Mouse (Mus musculus) bone marrow, adult 2 months (tissue): ENCODE data around the gene Gm5916. TPM values are rescaled to one million over a fixed set of nuclear protein-coding genes. Genes with fewer than 3 reads are reported as not detected.

Experiments used
- H3K27ac ChIP-seq: fragments of 200-500 bp; 2 replicates; pipeline ENCODE4 v1.5.1; 2012; ENCODE audit warnings: low read depth, mild to moderate bottlenecking, control low read depth, inconsistent platforms, low read length; ENCODE audit not compliant: control insufficient read depth, poor library complexity, insufficient read depth
- H3K4me1 ChIP-seq: fragments of 200-500 bp; 2 replicates; pipeline ENCODE4 v1.6.1; 2011; ENCODE audit warnings: low read length; ENCODE audit not compliant: control insufficient read depth, insufficient read depth
- H3K4me3 ChIP-seq: fragments of 200-500 bp; replicated peaks from 2 replicates; pipeline ENCODE3; 2011; ENCODE audit warnings: mild to moderate bottlenecking, low read depth, low read length, control low read depth; ENCODE audit not compliant: control insufficient read depth
- CTCF ChIP-seq: fragments of 200-500 bp; IDR thresholded peaks from 2 replicates; pipeline ENCODE4 v1.5.1; 2011; ENCODE audit warnings: low read length, control low read depth; ENCODE audit not compliant: control insufficient read depth, insufficient read depth
- POLR2A ChIP-seq: fragments of 200-500 bp; IDR thresholded peaks from 2 replicates; pipeline ENCODE4 v1.6.1; 2011; ENCODE audit warnings: low read depth, mild to moderate bottlenecking, control low read depth, low read length, borderline replicate concordance; ENCODE audit not compliant: control insufficient read depth
- WGBS: fragments of 180-500 bp; shearing (Covaris S2); methylation state at CpG from one replicate; pipeline ENCODE4 v1.1.7; 2018; 5-methylcytosine and 5-hydroxymethylcytosine counted together
- polyA plus RNA-seq: library from polyadenylated mRNA; stranded (reverse); fragments of >200 nt; gene quantifications from 2 replicates; pipeline ENCODE4 v1.2.4, GENCODE M21; 2011; ENCODE audit warnings: low replicate concordance; ENCODE audit not compliant: missing spikeins, insufficient read depth, insufficient read length

Gm5916 gene
- polyA plus RNA-seq: not detected in 2 replicates

- Histone ChIP-seq H3K4me3 (no peak within 1 kb of the TSS), H3K4me1 (no peaks in the 10 kb centered on the region), H3K27ac (no peak within 1 kb of the TSS)
- TF ChIP-seq CTCF (no peak), POLR2A (no peak)
- 73% methylated on average over 1 of the region's 1 CpGs for WGBS
Measured at GRCm38 (mm10) chr9:36128679-36129078, at the start of gene Gm5916. TSS of gene Gm5916 (minus strand) at chr9:36128779.

Other genes with a start within 250 kb of the Gm5916 start
- gene 9230113P08Rik, start 220.4 kb downstream of the Gm5916 start, polyA plus RNA-seq: not detected in 2 replicates